Mouse (Mus musculus): ENCODE measurements around the gene Mthfd1l. TPM values are rescaled to one million over a fixed set of nuclear protein-coding genes. Genes with fewer than 3 reads are reported as not detected.

Mthfd1l gene
- total and polyA plus RNA-seq, 3 experiments, result 53.4 to 237 (median 89.6) TPM

DNA sequence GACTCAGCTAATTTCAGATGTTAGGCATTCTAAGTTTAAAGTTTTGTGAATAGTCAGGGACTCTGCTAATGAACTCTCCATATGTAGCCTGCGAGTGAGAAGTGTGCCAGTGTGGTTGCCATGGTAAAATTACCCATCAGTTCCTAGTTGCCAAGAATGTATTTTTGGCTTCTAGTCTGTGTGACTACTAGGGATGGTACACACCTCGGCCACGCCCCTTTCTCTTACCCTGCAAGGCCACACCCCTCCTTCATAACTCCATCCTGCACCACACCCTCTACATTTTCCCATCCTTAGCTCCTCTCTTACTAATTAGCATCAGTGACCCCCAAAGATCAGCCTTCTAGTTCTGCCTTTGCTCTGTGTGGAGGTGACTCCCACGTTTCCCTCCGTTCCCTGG lies 29.8 kb downstream of the Mthfd1l start:
- Histone ChIP-seq H3K27me3 (ENCODE audit: insufficient read depth, low read length) (no peaks in the 10 kb centered on the region), H3K9me3 (replicated peaks) (no peaks in the 10 kb centered on the region), H3K4me1 (ENCODE audit: insufficient read depth, low read depth, low read length) (peaks cover 19% of the 10 kb centered on the region), H3K4me3 (ENCODE audit: low read depth, low read length) (no peak overlapping the region), H3K36me3 (replicated peaks) (peaks cover 91% of the 10 kb centered on the region)
- ATAC-seq (ENCODE audit: extremely low read depth, insufficient number of reproducible peaks, low FRiP score, poor library complexity, severe bottlenecking) (no peak), DNase-seq (ENCODE audit: low spot score) (no peak)
- TF ChIP-seq TAL1 (conservative IDR thresholded peaks at IDR 0.05; ENCODE audit: low read depth, low read length) (no peak), CTCF (IDR thresholded peaks at IDR 0.05; ENCODE audit: low read depth, low read length) (no peak), GATA1 (IDR thresholded peaks at IDR 0.05; ENCODE audit: borderline replicate concordance, low read length) (no peak), GATA2 (IDR thresholded peaks at IDR 0.05; ENCODE audit: borderline replicate concordance, low read depth, low read length) (no peak)

- peaks cover 88% of the 10 kb centered on the region for H3K36me3 ChIP-seq (replicated peaks)
- no peak for TF ChIP-seq GATA1 (IDR thresholded peaks at IDR 0.05; ENCODE audit: borderline replicate concordance, low read length)
- no peak for TF ChIP-seq TAL1 (conservative IDR thresholded peaks at IDR 0.05; ENCODE audit: low read depth, low read length)
- TF ChIP-seq CTCF (IDR thresholded peaks at IDR 0.05; ENCODE audit: low read depth, low read length), result no peak
- no peak for TF ChIP-seq GATA2 (IDR thresholded peaks at IDR 0.05; ENCODE audit: borderline replicate concordance, low read depth, low read length)
- no peak for TF ChIP-seq POLR2AphosphoS5 (IDR thresholded peaks at IDR 0.05; ENCODE audit: insufficient replicate concordance, low read depth, low read length)
- no peaks in the 10 kb centered on the region for H3K9me3 ChIP-seq (replicated peaks)
- ATAC-seq (ENCODE audit: extremely low read depth, insufficient number of reproducible peaks, low FRiP score, poor library complexity, severe bottlenecking) (no peak), DNase-seq (ENCODE audit: low spot score) (no peak)
- no peak overlapping the region for H3K4me3 ChIP-seq (ENCODE audit: low read depth, low read length)
- H3K4me1 ChIP-seq (ENCODE audit: insufficient read depth, low read depth, low read length), result peaks cover 10% of the 10 kb centered on the region
- H3K27me3 ChIP-seq (ENCODE audit: insufficient read depth, low read length), result no peaks in the 10 kb centered on the region
Measured at GRCm38 (mm10) chr10:4005191-4005590, 32.3 kb downstream of the Mthfd1l start.

GRCm38 (mm10) chr10:4006296-4007015 lies 33.5 kb downstream of the Mthfd1l start:
- DNase-seq (ENCODE audit: low spot score) (no peak), ATAC-seq (ENCODE audit: extremely low read depth, insufficient number of reproducible peaks, low FRiP score, poor library complexity, severe bottlenecking) (no peak)
- no peaks in the 10 kb centered on the region for H3K27me3 ChIP-seq (ENCODE audit: insufficient read depth, low read length)
- TF ChIP-seq TAL1 (conservative IDR thresholded peaks at IDR 0.05; ENCODE audit: low read depth, low read length) (no peak), CTCF (IDR thresholded peaks at IDR 0.05; ENCODE audit: low read depth, low read length) (no peak), GATA2 (IDR thresholded peaks at IDR 0.05; ENCODE audit: borderline replicate concordance, low read depth, low read length) (no peak), POLR2AphosphoS5 (IDR thresholded peaks at IDR 0.05; ENCODE audit: insufficient replicate concordance, low read depth, low read length) (no peak), GATA1 (IDR thresholded peaks at IDR 0.05; ENCODE audit: borderline replicate concordance, low read length) (no peak)
- no peak overlapping the region for H3K4me3 ChIP-seq (ENCODE audit: low read depth, low read length)
- no peaks in the 10 kb centered on the region for H3K9me3 ChIP-seq (replicated peaks)
- peaks cover 88% of the 10 kb centered on the region for H3K36me3 ChIP-seq (replicated peaks)
- H3K4me1 ChIP-seq (ENCODE audit: insufficient read depth, low read depth, low read length), result peaks cover 3% of the 10 kb centered on the region; the same call in 1 of the 2 replicates

DNA sequence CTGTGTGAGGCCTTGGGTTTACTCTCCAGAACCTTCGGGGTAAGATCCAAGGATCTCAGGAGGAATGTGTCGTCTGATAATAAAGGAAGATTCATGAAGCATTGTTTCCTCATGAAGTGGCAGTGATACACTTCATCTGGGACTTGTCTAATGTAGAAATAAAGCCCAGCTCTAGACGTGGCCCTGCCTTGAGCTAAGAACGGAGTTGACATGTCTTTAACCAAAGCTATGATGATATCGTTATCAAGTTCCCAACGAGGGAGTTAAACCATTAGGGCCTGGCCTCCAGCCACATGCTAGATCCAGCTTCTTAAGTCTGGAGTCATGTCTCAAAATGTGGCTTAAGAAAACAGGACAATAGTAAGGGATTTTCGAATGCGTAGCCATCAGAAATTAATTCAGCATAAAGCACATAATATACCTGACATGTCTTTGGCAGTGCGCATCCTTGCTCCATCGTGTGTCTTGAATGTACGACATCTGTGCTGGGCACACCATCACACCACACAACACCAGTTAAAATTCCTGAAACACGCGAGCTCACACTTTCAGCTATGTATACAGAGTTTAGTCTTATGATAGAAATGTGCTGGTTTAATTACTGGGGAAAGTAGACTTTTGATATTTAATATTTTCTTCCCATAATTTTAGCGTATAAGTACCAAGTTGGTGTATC lies 49.8 kb downstream of the Mthfd1l start:
- no peaks in the 10 kb centered on the region for H3K27me3 ChIP-seq (ENCODE audit: insufficient read depth, low read length)
- DNase-seq (ENCODE audit: low spot score) (no peak), ATAC-seq (ENCODE audit: extremely low read depth, insufficient number of reproducible peaks, low FRiP score, poor library complexity, severe bottlenecking) (no peak)
- no peak overlapping the region for H3K4me3 ChIP-seq (ENCODE audit: low read depth, low read length)
- no peaks in the 10 kb centered on the region for H3K9me3 ChIP-seq (replicated peaks)
- no peaks in the 10 kb centered on the region for H3K4me1 ChIP-seq (ENCODE audit: insufficient read depth, low read depth, low read length)
- H3K36me3 ChIP-seq (replicated peaks), result peaks cover 86% of the 10 kb centered on the region
- TF ChIP-seq GATA2 (IDR thresholded peaks at IDR 0.05; ENCODE audit: borderline replicate concordance, low read depth, low read length) (no peak), GATA1 (IDR thresholded peaks at IDR 0.05; ENCODE audit: borderline replicate concordance, low read length) (no peak), POLR2AphosphoS5 (IDR thresholded peaks at IDR 0.05; ENCODE audit: insufficient replicate concordance, low read depth, low read length) (no peak), CTCF (IDR thresholded peaks at IDR 0.05; ENCODE audit: low read depth, low read length) (no peak), TAL1 (conservative IDR thresholded peaks at IDR 0.05; ENCODE audit: low read depth, low read length) (no peak)

- no peak for ATAC-seq (ENCODE audit: extremely low read depth, insufficient number of reproducible peaks, low FRiP score, poor library complexity, severe bottlenecking)
- no peaks in the 10 kb centered on the region for H3K27me3 ChIP-seq (ENCODE audit: insufficient read depth, low read length)
- H3K9me3 ChIP-seq (replicated peaks), result no peaks in the 10 kb centered on the region
- no peak overlapping the region for H3K4me3 ChIP-seq (ENCODE audit: low read depth, low read length)
- no peak for TF ChIP-seq CTCF (IDR thresholded peaks at IDR 0.05; ENCODE audit: low read depth, low read length)
- peaks cover 90% of the 10 kb centered on the region for H3K36me3 ChIP-seq (replicated peaks)
- H3K4me1 ChIP-seq (ENCODE audit: insufficient read depth, low read depth, low read length), result no peaks in the 10 kb centered on the region
- no peak for DNase-seq (ENCODE audit: low spot score)
Measured at GRCm38 (mm10) chr10:4026616-4027015, 53.7 kb downstream of the Mthfd1l start.

- Histone ChIP-seq H3K4me1 (ENCODE audit: insufficient read depth, low read depth, low read length) (no peaks in the 10 kb centered on the region), H3K4me3 (ENCODE audit: low read depth, low read length) (no peak overlapping the region), H3K9me3 (replicated peaks) (no peaks in the 10 kb centered on the region), H3K27me3 (ENCODE audit: insufficient read depth, low read length) (no peaks in the 10 kb centered on the region), H3K36me3 (replicated peaks) (peaks cover 91% of the 10 kb centered on the region)
- TF ChIP-seq TAL1 (conservative IDR thresholded peaks at IDR 0.05; ENCODE audit: low read depth, low read length) (no peak), POLR2AphosphoS5 (IDR thresholded peaks at IDR 0.05; ENCODE audit: insufficient replicate concordance, low read depth, low read length) (no peak), CTCF (IDR thresholded peaks at IDR 0.05; ENCODE audit: low read depth, low read length) (no peak), GATA1 (IDR thresholded peaks at IDR 0.05; ENCODE audit: borderline replicate concordance, low read length) (no peak)
- DNase-seq (ENCODE audit: low spot score) (no peak), ATAC-seq (ENCODE audit: extremely low read depth, insufficient number of reproducible peaks, low FRiP score, poor library complexity, severe bottlenecking) (no peak)
Measured at GRCm38 (mm10) chr10:4027466-4027865, 54.5 kb downstream of the Mthfd1l start.
